Mouse (Mus musculus) A20 (cell line): ENCODE measurements at regions not wholly inside any gene's neighbourhood (a gene's known extent, or its start where the extent isn't known, plus 50 kb on each side); places are given as distances from the start of the nearest gene placed in this dataset.
"Not testable (repeated sequence)": the region's sequence is repeated elsewhere in the genome, so short reads cannot be mapped to it uniquely, and the experiment has no call there.

ENCODE experiments used
- DNase-seq: peaks from one replicate; pipeline ENCODE4 v3.0.0-alpha.2; 2011; ENCODE audit warnings: low read depth, low spot score

- no peak for DNase-seq
Measured at GRCm38 (mm10) chr1:150160314-150160713, 60.5 kb downstream of the Ptgs2 start.

GRCm38 (mm10) chr1:150164890-150165596, 65.2 kb downstream of the Ptgs2 start:
- DNase-seq = peak; percentile 24

- peak; percentile 41 for DNase-seq
Measured at GRCm38 (mm10) chr1:150165597-150165973, 65.8 kb downstream of the Ptgs2 start.

GRCm38 (mm10) chr1:150167172-150167571, 67.3 kb downstream of the Ptgs2 start:
- DNase-seq = no peak

- DNase-seq = no peak
Measured at GRCm38 (mm10) chr1:150174204-150174603, 74.4 kb downstream of the Ptgs2 start.

DNA sequence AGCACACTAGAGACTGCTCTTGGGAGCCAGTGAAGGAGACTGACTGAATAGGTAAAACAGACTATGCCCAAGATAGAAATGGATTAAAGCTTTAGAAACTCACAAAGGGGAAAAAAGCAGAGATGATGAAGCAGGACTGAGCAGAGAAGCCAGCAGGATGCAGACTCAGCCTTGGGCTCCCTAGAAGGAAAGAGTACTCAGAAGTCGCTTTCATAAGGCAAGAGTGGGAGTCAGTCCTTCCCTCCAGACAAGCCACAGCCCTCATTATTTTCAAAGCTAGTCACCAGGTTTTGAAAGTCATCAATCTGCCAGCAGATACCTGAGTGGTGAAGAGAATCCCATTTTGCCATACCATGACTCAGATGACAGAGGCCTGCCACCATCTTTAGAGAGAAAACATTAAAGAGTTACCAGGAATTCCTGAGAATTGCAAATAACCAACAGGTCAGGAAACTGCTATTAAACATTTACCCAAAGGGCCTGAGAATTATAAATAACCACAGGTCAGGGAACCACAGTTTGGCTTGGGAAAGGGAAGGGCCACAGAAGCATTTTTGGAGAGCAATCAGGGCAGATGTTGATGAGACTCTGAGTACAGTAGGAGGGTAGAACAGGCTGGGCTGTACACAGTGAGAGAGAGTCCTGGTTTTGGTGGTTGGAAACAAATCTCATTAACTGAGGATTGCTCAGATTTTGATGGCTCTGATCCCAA, 77.4 kb downstream of the Ptgs2 start:
- no peak for DNase-seq

GRCm38 (mm10) chr1:150202022-150202421, 102.2 kb downstream of the Ptgs2 start:
- DNase-seq = no peak

GRCm38 (mm10) chr1:150212454-150212853, 106.8 kb upstream of the Pdc start:
- no peak for DNase-seq

GRCm38 (mm10) chr1:150216672-150217071, 102.5 kb upstream of the Pdc start:
- DNase-seq = no peak

DNA sequence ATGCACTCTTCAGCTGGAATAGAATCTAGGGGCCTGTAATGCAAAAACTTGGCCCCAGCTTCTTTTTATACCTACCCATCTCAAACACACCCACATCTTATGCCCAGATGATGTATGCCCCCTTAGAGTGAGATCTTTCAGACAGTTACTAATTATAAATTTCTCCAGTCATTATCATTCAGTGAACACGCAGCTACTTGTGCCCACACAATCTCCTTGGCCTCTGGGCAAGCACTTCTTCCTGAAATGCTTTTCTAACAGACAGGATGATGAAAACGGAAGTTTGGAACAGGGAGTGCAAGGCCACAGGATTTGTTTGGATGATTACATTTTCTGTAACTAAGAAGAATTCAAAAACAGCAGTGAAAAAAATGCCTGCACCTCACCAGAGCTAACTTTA, 100.4 kb upstream of the Pdc start:
- no peak for DNase-seq

- no peak for DNase-seq
Measured at GRCm38 (mm10) chr1:150225529-150225928, 93.7 kb upstream of the Pdc start.

DNA sequence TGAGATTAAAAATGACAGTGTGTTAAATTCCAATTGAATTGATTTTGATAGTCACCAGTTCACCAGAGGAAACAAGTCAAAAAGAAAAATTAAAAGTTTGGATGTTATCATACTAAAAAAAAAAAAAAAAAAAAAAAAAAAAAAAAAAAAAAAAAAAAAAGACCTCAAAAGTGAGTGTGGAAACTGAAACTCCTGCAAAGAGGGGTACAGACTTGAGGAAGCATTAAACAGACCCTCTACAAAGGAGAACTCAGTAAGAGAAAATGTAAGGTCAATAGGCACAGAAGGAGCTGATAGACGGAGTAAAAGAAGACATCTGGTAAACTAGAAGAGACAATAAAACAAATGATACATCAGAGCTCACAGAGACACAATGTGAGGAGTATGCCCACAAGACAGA, 79.7 kb upstream of the Pdc start:
- DNase-seq = not testable (repeated sequence)

- DNase-seq = no peak
Measured at GRCm38 (mm10) chr1:150240110-150240509, 79.1 kb upstream of the Pdc start.

DNA sequence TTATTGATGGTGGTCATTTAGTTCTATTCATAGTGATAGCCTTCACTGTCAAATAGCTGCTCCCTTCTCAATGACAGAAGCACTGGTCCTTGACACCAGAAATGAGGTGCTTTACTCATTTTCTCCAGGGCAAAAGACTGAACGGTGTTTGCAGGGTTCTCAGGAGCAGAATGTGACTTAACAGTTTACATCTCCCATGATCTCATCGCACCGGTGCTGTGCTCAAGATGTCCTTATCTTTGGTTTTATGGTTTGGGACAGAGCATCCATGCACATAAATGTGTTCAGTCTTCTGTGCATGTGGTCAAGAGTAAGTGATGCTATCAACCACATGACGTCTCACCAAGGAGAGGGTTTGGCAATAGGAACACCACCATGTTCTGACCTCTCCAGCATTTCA, 78.1 kb upstream of the Pdc start:
- no peak for DNase-seq

DNA sequence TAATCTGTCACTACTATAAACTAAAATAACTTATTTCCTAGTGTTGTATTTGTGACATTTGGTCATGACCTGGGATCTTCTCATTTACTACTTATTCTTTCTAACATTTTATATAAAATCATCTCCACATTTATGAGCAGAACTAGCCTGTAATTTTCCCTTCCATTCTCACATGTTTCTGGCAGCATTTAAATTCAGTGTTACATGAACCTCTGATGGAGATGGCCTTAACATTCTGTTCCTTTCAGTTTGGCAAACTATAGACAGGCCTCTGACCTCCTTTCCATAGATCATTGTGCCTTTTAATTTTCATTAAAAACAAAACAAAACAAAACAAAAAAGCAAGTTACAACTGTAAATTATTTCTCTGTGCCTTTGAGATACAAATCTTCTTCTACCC, 77.1 kb upstream of the Pdc start:
- DNase-seq = no peak

DNA sequence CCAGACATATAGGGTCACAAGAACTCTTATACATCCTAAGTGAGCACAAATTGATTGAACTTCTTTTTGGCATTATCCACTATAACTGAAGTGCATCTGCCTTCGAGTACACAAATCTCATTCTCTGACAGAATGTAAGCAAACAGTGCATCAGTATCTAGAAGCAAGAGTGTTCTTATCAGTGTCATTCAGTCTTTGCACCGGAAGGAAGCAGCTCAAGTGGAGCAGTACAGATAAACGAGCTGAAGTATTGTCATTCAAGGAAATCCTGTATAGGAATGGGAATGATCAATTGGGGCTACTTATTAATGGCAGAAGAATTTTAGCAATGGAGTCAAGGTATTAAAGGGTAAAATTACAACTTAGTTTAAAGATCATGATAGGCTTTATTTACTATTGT, 74.3 kb upstream of the Pdc start:
- no peak for DNase-seq

GRCm38 (mm10) chr1:150251422-150251821, 67.8 kb upstream of the Pdc start:
- no peak for DNase-seq

DNA sequence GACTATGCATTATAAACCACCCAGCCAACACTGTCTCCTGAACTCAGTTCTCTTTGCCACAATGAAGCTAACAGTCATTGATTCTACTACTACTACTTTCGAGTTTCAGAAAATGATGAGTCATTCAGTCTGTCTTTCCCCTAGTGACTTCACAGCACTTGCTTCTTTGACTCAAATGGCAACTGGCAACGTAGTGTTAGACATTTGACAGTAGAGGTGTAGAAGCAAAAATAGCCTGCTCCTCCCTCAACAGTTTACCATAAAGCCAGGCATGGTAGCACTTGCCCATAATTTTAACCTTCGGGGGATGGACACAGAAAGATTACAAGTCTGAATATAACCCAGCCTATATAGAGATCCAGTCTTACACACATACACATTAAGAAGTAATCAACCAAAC, 67.3 kb upstream of the Pdc start:
- peak; percentile 63 for DNase-seq

- DNase-seq = peak; percentile 20
Measured at GRCm38 (mm10) chr1:150257596-150257995, 61.6 kb upstream of the Pdc start.

DNA sequence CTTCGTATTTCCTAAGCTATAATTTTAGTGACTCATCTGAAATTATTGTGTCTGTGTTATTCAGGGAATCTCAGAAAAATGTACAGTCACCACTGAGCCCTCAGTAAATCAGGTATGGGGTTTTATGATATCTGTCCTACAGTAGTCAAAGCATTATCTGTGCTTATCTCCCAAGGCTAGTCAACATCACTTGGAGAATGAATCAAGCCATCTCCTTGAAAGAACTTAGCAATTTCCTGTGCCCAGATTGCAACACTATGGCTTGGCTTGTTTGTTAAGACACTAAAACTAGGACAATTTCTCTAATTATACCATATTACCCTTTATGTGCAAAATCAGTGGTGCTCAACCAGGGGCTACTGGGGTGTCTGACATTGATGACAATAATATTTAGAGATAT, 58.9 kb upstream of the Pdc start:
- DNase-seq = no peak

DNA sequence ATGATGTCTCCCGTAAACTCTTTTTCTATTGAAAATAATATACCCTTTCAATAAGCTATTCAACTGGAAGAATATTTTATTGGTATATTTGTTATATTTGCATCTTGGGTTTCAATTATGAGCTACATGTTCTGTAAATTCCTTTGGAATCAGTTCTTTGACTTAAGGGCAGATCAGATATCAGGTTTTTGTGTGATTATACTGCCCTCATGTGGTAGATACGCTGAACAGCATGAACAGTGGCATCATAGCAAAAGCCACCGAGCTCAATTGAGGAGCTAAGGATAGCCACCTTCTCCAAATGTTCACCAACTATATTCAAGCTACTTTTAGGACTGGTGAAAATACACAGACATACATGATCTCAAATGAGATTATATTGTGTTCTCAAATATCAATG, 52.7 kb upstream of the Pdc start:
- DNase-seq = peak; percentile 55

- peak; percentile 21 for DNase-seq
Measured at GRCm38 (mm10) chr1:150267003-150267402, 52.2 kb upstream of the Pdc start.
